Mouse (Mus musculus) limb, embryonic 14.5 days (tissue): ENCODE data around the gene Nav2. TPM values are rescaled to one million over a fixed set of nuclear protein-coding genes. Genes with fewer than 3 reads are reported as not detected.

Experiments used
- ATAC-seq: fragments of 200-750 bp; cut with Nextera tagmentation; 2 replicates; pipeline ENCODE4 v1.8.0; 2017; ENCODE audit warnings: low read depth, moderate number of reproducible peaks, moderate TSS enrichment; ENCODE audit not compliant: low FRiP score
- DNase-seq: peaks from one replicate; pipeline ENCODE4 v3.0.0-alpha.2; 2015; ENCODE audit warnings: low spot score
- H3K27ac ChIP-seq: fragments of 300-500 bp; sonication (generic); replicated peaks from 2 replicates; pipeline ENCODE4 v1.5.1; 2014; ENCODE audit warnings: low read depth, mild to moderate bottlenecking, low read length, moderate library complexity, mixed read lengths
- H3K27me3 ChIP-seq: fragments of 300-500 bp; sonication (generic); 2 replicates; pipeline ENCODE4 v1.6.1; 2014; ENCODE audit warnings: low read length, mixed read lengths; ENCODE audit not compliant: control insufficient read depth, insufficient read depth
- H3K36me3 ChIP-seq: fragments of 300-500 bp; sonication (generic); 2 replicates; pipeline ENCODE4 v1.6.1; 2014; ENCODE audit warnings: mild to moderate bottlenecking, low read length, moderate library complexity, mixed read lengths; ENCODE audit not compliant: control insufficient read depth, insufficient read depth
- H3K4me1 ChIP-seq: fragments of 300-500 bp; sonication (generic); 2 replicates; pipeline ENCODE4 v1.6.1; 2014; ENCODE audit warnings: antibody characterized with exemption, low read length, mixed read lengths; ENCODE audit not compliant: control insufficient read depth, insufficient read depth
- H3K4me2 ChIP-seq: fragments of 300-500 bp; sonication (generic); replicated peaks from 2 replicates; pipeline ENCODE4 v1.6.1; 2014; ENCODE audit warnings: low read depth, mild to moderate bottlenecking, low read length, moderate library complexity; ENCODE audit not compliant: severe bottlenecking
- H3K4me3 ChIP-seq: fragments of 300-500 bp; sonication (generic); replicated peaks from 2 replicates; pipeline ENCODE4 v1.5.1; 2014; ENCODE audit warnings: low read length
- H3K9ac ChIP-seq: fragments of 300-500 bp; sonication (generic); 2 replicates; pipeline ENCODE4 v1.6.1; 2014; ENCODE audit warnings: mild to moderate bottlenecking, low read depth, low read length, moderate library complexity; ENCODE audit not compliant: severe bottlenecking
- H3K9me3 ChIP-seq: fragments of 300-500 bp; sonication (generic); 2 replicates; pipeline ENCODE4 v1.6.1; 2016; ENCODE audit warnings: low read length; ENCODE audit not compliant: control insufficient read depth
- POLR2A ChIP-seq: fragments of 200-500 bp; IDR thresholded peaks from 2 replicates; pipeline ENCODE4 v1.8.0; 2012; ENCODE audit warnings: inconsistent platforms, mild to moderate bottlenecking, moderate library complexity, borderline replicate concordance; ENCODE audit not compliant: insufficient read depth, insufficient read length; ENCODE audit errors: extremely low read depth
- WGBS: fragments of 180-500 bp; shearing (Covaris S2); extraction: QIAGEN DNeasy Blood & Tissue Kit; methylation state at CpG from one replicate; pipeline ENCODE4 v1.1.7; 2014; 5-methylcytosine and 5-hydroxymethylcytosine counted together
- polyA plus RNA-seq, 2 experiments: library from polyadenylated mRNA; depleted of rRNA in 1 of 2; stranded (reverse) in 1 of 2; unstranded in 1 of 2; fragments of >200 nt; fragmentation: Nextera tagmentation in 1 of 2; extraction: Ambion mirVana in 1 of 2; gene quantifications; 2 replicates each; pipeline versions ENCODE4 v1.2.1 to v1.2.3; 2012 to 2014

Nav2 gene
- polyA plus RNA-seq, 2 experiments: 15.8 to 16.8 TPM

- H3K4me3 ChIP-seq: no peak overlapping the region
- ATAC-seq (no peak), DNase-seq (no peak)
- H3K4me2 ChIP-seq: no peak overlapping the region
- WGBS: 47% methylated on average over 2 of the region's 2 CpGs
- no peaks in the 10 kb centered on the region for H3K9me3 ChIP-seq
- no peaks in the 10 kb centered on the region for H3K27me3 ChIP-seq
- no peak overlapping the region for H3K27ac ChIP-seq
- H3K9ac ChIP-seq: no peak overlapping the region
- TF ChIP-seq POLR2A: no peak
- H3K4me1 ChIP-seq: peaks cover 15% of the 10 kb centered on the region
- H3K36me3 ChIP-seq: no peaks in the 10 kb centered on the region
Measured at GRCm38 (mm10) chr7:49529498-49529897, 621.0 kb downstream of the Nav2 start.

GRCm38 (mm10) chr7:49533571-49533970 is 625.1 kb downstream of the Nav2 start:
- Histone ChIP-seq H3K36me3 (peaks cover 10% of the 10 kb centered on the region; the same call in 1 of the 2 replicates), H3K4me3 (no peak overlapping the region), H3K9ac (no peak overlapping the region), H3K27ac (no peak overlapping the region), H3K27me3 (no peaks in the 10 kb centered on the region), H3K9me3 (no peaks in the 10 kb centered on the region), H3K4me1 (no peaks in the 10 kb centered on the region), H3K4me2 (no peak overlapping the region)
- WGBS: 72% methylated on average over 8 of the region's 8 CpGs
- no peak for TF ChIP-seq POLR2A
- ATAC-seq: no peak
- no peak for DNase-seq

- ATAC-seq: no peak
- Histone ChIP-seq H3K36me3 (peaks cover 12% of the 10 kb centered on the region; the same call in 1 of the 2 replicates), H3K4me3 (no peak overlapping the region), H3K9me3 (no peaks in the 10 kb centered on the region), H3K4me2 (no peak overlapping the region), H3K4me1 (no peaks in the 10 kb centered on the region), H3K9ac (no peak overlapping the region), H3K27ac (no peak overlapping the region), H3K27me3 (no peaks in the 10 kb centered on the region)
- 74% methylated on average over 6 of the region's 6 CpGs for WGBS
- no peak for DNase-seq
- TF ChIP-seq POLR2A: no peak
Measured at GRCm38 (mm10) chr7:49534208-49534607, 625.7 kb downstream of the Nav2 start.

- Histone ChIP-seq H3K27me3 (no peaks in the 10 kb centered on the region), H3K27ac (no peak overlapping the region), H3K4me2 (no peak overlapping the region), H3K9ac (no peak overlapping the region), H3K4me1 (no peaks in the 10 kb centered on the region), H3K4me3 (no peak overlapping the region), H3K36me3 (peaks cover 12% of the 10 kb centered on the region; the same call in 1 of the 2 replicates), H3K9me3 (no peaks in the 10 kb centered on the region)
- WGBS: 71% methylated on average over 5 of the region's 5 CpGs
- ATAC-seq: no peak
- DNase-seq: no peak
- no peak for TF ChIP-seq POLR2A
Measured at GRCm38 (mm10) chr7:49538360-49538759, 629.8 kb downstream of the Nav2 start.

GRCm38 (mm10) chr7:49540181-49540580 is 631.7 kb downstream of the Nav2 start:
- Histone ChIP-seq H3K27ac (no peak overlapping the region), H3K36me3 (peaks cover 12% of the 10 kb centered on the region; the same call in 1 of the 2 replicates), H3K4me3 (no peak overlapping the region), H3K4me1 (0 out of 2 replicates have a peak, but pooled peaks cover 5% of the 10 kb centered on the region), H3K27me3 (no peaks in the 10 kb centered on the region), H3K4me2 (no peak overlapping the region), H3K9ac (no peak overlapping the region), H3K9me3 (no peaks in the 10 kb centered on the region)
- DNase-seq: no peak
- 93% methylated on average over 9 of the region's 9 CpGs for WGBS
- TF ChIP-seq POLR2A: no peak
- no peak for ATAC-seq

- no peaks in the 10 kb centered on the region for H3K9me3 ChIP-seq
- H3K27me3 ChIP-seq: no peaks in the 10 kb centered on the region
- ATAC-seq (no peak), DNase-seq (no peak)
- no peak overlapping the region for H3K4me2 ChIP-seq
- H3K4me1 ChIP-seq: 0 out of 2 replicates have a peak, but pooled peaks cover 5% of the 10 kb centered on the region
- no peak overlapping the region for H3K4me3 ChIP-seq
- 84% methylated on average over 3 of the region's 3 CpGs for WGBS
- peaks cover 7% of the 10 kb centered on the region; the same call in 1 of the 2 replicates for H3K36me3 ChIP-seq
- TF ChIP-seq POLR2A: no peak
- H3K27ac ChIP-seq: no peak overlapping the region
- H3K9ac ChIP-seq: no peak overlapping the region
Measured at GRCm38 (mm10) chr7:49542135-49542534, 633.6 kb downstream of the Nav2 start.
